Mouse (Mus musculus) CH12.LX (cell line): ENCODE measurements around the gene Lhx2.

Experiments used
- CTCF ChIP-seq, 2 experiments: IDR thresholded peaks in 1 of 2; conservative IDR thresholded peaks in 1 of 2; 2 replicates each; pipeline ENCODE4 v1.5.1; 2011 to 2012; ENCODE audit warnings: low read depth in 2 of 2, low read length in 2 of 2, improper control_type of control experiment in 1 of 2, inconsistent platforms in 1 of 2, mild to moderate bottlenecking in 1 of 2, moderate library complexity in 1 of 2
- EP300 ChIP-seq: IDR thresholded peaks from 2 replicates; pipeline ENCODE4 v1.6.1; 2011; ENCODE audit warnings: low read length, improper control_type of control experiment
- ETS1 ChIP-seq: conservative IDR thresholded peaks from 2 replicates; pipeline ENCODE4 v1.6.1; 2012; ENCODE audit warnings: low read depth, mild to moderate bottlenecking, inconsistent platforms, low read length, improper control_type of control experiment, moderate library complexity
- KAT2A ChIP-seq: IDR thresholded peaks from 2 replicates; pipeline ENCODE4 v1.6.1; 2012; ENCODE audit warnings: low read length, improper control_type of control experiment, inconsistent platforms; ENCODE audit not compliant: insufficient replicate concordance
- MEF2A ChIP-seq: IDR thresholded peaks from 2 replicates; pipeline ENCODE4 v1.6.1; 2014; ENCODE audit warnings: low read depth, mild to moderate bottlenecking, inconsistent platforms, low read length, improper control_type of control experiment, borderline replicate concordance
- POLR2A ChIP-seq: IDR thresholded peaks from 2 replicates; pipeline ENCODE4 v1.6.1; 2011; ENCODE audit warnings: low read depth, mild to moderate bottlenecking, improper control_type of control experiment, low read length
- TCF12 ChIP-seq: IDR thresholded peaks from 2 replicates; pipeline ENCODE4 v1.6.1; 2014; ENCODE audit warnings: low read depth, mild to moderate bottlenecking, inconsistent platforms, low read length, improper control_type of control experiment

DNA sequence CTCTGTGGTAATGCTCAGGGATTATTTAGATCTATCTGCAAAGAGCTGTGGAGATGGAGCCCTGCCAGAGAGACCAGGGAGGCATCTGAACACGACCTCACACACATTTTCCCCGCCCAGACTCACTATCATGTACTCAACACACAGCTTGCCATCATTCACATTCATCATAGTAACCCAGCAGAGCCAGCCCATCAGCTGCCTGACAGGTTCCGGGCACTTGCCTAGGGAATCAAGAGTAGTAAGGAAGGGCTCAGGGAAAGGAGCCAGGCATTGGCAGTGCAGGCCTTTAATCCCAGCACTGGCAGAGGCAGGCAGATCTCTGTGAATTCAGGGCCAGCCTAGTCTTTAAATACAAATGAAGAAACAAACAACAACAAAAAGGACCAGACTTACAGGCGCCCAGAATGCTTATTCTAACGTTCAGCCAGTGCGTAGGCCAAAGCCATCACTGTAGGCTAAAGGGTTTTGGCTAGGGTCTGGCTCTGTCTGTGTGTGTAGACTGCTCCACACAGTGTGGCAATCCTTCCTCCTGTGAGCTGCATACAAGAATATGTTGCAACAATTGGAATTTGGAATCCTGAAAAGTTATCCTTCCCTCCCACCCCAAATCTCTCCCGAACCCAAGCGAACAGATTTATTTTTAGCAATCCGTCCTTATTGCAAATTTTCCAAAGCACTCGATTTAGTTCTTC is 48.6 kb downstream of the Lhx2 start:
- TF ChIP-seq POLR2A (no peak), ETS1 (no peak), EP300 (no peak), CTCF (conservative IDR thresholded peaks at IDR 0.05 in 1 of 2, IDR thresholded peaks at IDR 0.05 in 1 of 2; ENCODE audit: low read depth in 2 of 2, low read length in 2 of 2) (no peak), MEF2A (no peak), TCF12 (no peak), KAT2A (no peak)
